In genomic region chr4:138320711-138321110, GRCm38 (mm10) we compare ENCODE assay signal across 20 mouse cellular contexts. TPM values are rescaled to one million over a fixed set of nuclear protein-coding genes. Genes with fewer than 3 reads are reported as not detected.
A peak's percentile ranks its signal among the peaks of the same experiment; 100 is the strongest.
DNase-seq lines count a peak whose midpoint lies in the region; ATAC-seq and TF ChIP-seq lines count a peak whose summit lies in the region.
"Had no signal": no experiment of that assay in that cellular context is flagged by ENCODE, and none has a peak within 500 bp of the region (broad histone marks: within the 10 kb centered on the region; RNA-seq: fewer than 3 reads in every experiment).

No protein-coding gene starts in this region.

- DNase-seq in embryonic facial prominence, embryonic 10.5 days (ENCODE audit: low spot score) = no peak
- no peak for DNase-seq in heart, adult 18-20 months
- DNase-seq in lung, adult 18-20 months = no peak
- peak; percentile 66 for DNase-seq in stomach, postnatal 0 days (ENCODE audit: low spot score)
- DNase-seq: adrenal gland, adult 8-10 months; adrenal gland, postnatal 36 days; B cell, adult 2 months; cerebellum, adult 2 months; cerebellum, postnatal 10 days; gastrocnemius, postnatal 14 days; heart, postnatal 14 days had no signal

- 74% methylated on average over 11 of the region's 11 CpGs for WGBS in embryonic facial prominence, embryonic 13.5 days
- 83% methylated on average over 11 of the region's 11 CpGs for WGBS in embryonic facial prominence, embryonic 10.5 days
- WGBS in heart, embryonic 12.5 days = 61% methylated on average over 11 of the region's 11 CpGs
- 42% methylated on average over 11 of the region's 11 CpGs for WGBS in lung, embryonic 16.5 days
- 61% methylated on average over 11 of the region's 11 CpGs for WGBS in stomach, postnatal 0 days

- no peak for TF ChIP-seq EP300 in stomach, postnatal 0 days (optimal IDR thresholded peaks at IDR 0.05)

- H3K9ac ChIP-seq in embryonic facial prominence, embryonic 13.5 days = 0 out of 2 replicates have a peak overlapping the region, but pooled peaks have one; percentile 40
- H3K9ac ChIP-seq in heart, embryonic 12.5 days = 0 out of 2 replicates have a peak overlapping the region, but pooled peaks have one; percentile 8
- H3K9ac ChIP-seq in lung, embryonic 16.5 days (ENCODE audit: low read length) = no peak overlapping the region
- H3K9ac ChIP-seq in stomach, postnatal 0 days (ENCODE audit: low read length) = no peak overlapping the region
- H3K9ac ChIP-seq: forebrain, embryonic 15.5 days; heart, embryonic 15.5 days; hindbrain, embryonic 14.5 days had no signal

- peaks cover 38% of the 10 kb centered on the region for H3K36me3 ChIP-seq in embryonic facial prominence, embryonic 13.5 days
- H3K36me3 ChIP-seq in embryonic facial prominence, embryonic 10.5 days (replicated peaks) = peaks cover 30% of the 10 kb centered on the region
- peaks cover 30% of the 10 kb centered on the region for H3K36me3 ChIP-seq in heart, embryonic 12.5 days
- peaks cover 6% of the 10 kb centered on the region; the same call in 1 of the 2 replicates for H3K36me3 ChIP-seq in lung, embryonic 16.5 days (ENCODE audit: control insufficient read depth, insufficient read depth, low read length)
- 0 out of 2 replicates have a peak, but pooled peaks cover 5% of the 10 kb centered on the region for H3K36me3 ChIP-seq in stomach, postnatal 0 days (ENCODE audit: control insufficient read depth, insufficient read depth, low read length)

- no peak for TF ChIP-seq CTCF in stomach, postnatal 0 days (IDR thresholded peaks at IDR 0.05; ENCODE audit: low read depth)

- H3K9me3 ChIP-seq in embryonic facial prominence, embryonic 13.5 days = no peaks in the 10 kb centered on the region
- 0 out of 2 replicates have a peak, but pooled peaks cover 3% of the 10 kb centered on the region for H3K9me3 ChIP-seq in embryonic facial prominence, embryonic 10.5 days
- H3K9me3 ChIP-seq in heart, embryonic 12.5 days (replicated peaks) = no peaks in the 10 kb centered on the region
- no peaks in the 10 kb centered on the region for H3K9me3 ChIP-seq in lung, embryonic 16.5 days (ENCODE audit: control insufficient read depth, low read length)
- no peaks in the 10 kb centered on the region for H3K9me3 ChIP-seq in stomach, postnatal 0 days (ENCODE audit: control insufficient read depth, low read length)
- H3K9me3 ChIP-seq: forebrain, embryonic 15.5 days; G1E; heart, embryonic 15.5 days had no signal

- no peak overlapping the region for H3K4me2 ChIP-seq in embryonic facial prominence, embryonic 13.5 days
- H3K4me2 ChIP-seq in heart, embryonic 12.5 days = no peak overlapping the region
- H3K4me2 ChIP-seq in lung, embryonic 16.5 days (ENCODE audit: low read depth, low read length) = no peak overlapping the region
- no peak overlapping the region for H3K4me2 ChIP-seq in stomach, postnatal 0 days (replicated peaks; ENCODE audit: low read depth)
- H3K4me2 ChIP-seq: forebrain, embryonic 15.5 days; heart, embryonic 15.5 days; hindbrain, embryonic 14.5 days had no signal

- no peak overlapping the region for H3K4me3 ChIP-seq in embryonic facial prominence, embryonic 13.5 days
- H3K4me3 ChIP-seq in embryonic facial prominence, embryonic 10.5 days = no peak overlapping the region
- no peak overlapping the region for H3K4me3 ChIP-seq in heart, embryonic 12.5 days
- no peak overlapping the region for H3K4me3 ChIP-seq in lung, embryonic 16.5 days (ENCODE audit: low read length)
- H3K4me3 ChIP-seq in stomach, postnatal 0 days (ENCODE audit: low read depth, low read length) = no peak overlapping the region
- H3K4me3 ChIP-seq: forebrain, embryonic 15.5 days; heart, embryonic 15.5 days had no signal

- ATAC-seq in embryonic facial prominence, embryonic 13.5 days (ENCODE audit: insufficient number of reproducible peaks, insufficient read depth, low FRiP score, low TSS enrichment, low read depth) = no peak
- no peak for ATAC-seq in heart, embryonic 12.5 days (ENCODE audit: insufficient number of reproducible peaks, low FRiP score)
- no peak for ATAC-seq in lung, embryonic 16.5 days (ENCODE audit: low read depth)
- ATAC-seq in stomach, postnatal 0 days (ENCODE audit: low FRiP score, low TSS enrichment) = no peak
- ATAC-seq: CD4-positive, CD25-positive, alpha-beta regulatory T cell, adult 4 months; forebrain, embryonic 15.5 days had no signal

- H3K27ac ChIP-seq in embryonic facial prominence, embryonic 13.5 days = no peak overlapping the region
- H3K27ac ChIP-seq in embryonic facial prominence, embryonic 10.5 days (replicated peaks) = no peak overlapping the region
- no peak overlapping the region for H3K27ac ChIP-seq in heart, embryonic 12.5 days (ENCODE audit: poor library complexity, severe bottlenecking)
- H3K27ac ChIP-seq in lung, embryonic 16.5 days (ENCODE audit: low read length) = 0 out of 2 replicates have a peak overlapping the region, but pooled peaks have one; percentile 34
- H3K27ac ChIP-seq in stomach, postnatal 0 days (replicated peaks) = no peak overlapping the region
- H3K27ac ChIP-seq: forebrain, embryonic 15.5 days; hindbrain, embryonic 14.5 days had no signal

- 0 out of 2 replicates have a peak, but pooled peaks cover 3% of the 10 kb centered on the region for H3K4me1 ChIP-seq in embryonic facial prominence, embryonic 13.5 days
- H3K4me1 ChIP-seq in embryonic facial prominence, embryonic 10.5 days = peaks cover 25% of the 10 kb centered on the region
- peaks cover 40% of the 10 kb centered on the region for H3K4me1 ChIP-seq in heart, embryonic 12.5 days (replicated peaks)
- H3K4me1 ChIP-seq in lung, embryonic 16.5 days (replicated peaks; ENCODE audit: control insufficient read depth, insufficient read depth, low read length) = peaks cover 8% of the 10 kb centered on the region; the same call in 1 of the 2 replicates
- no peaks in the 10 kb centered on the region for H3K4me1 ChIP-seq in stomach, postnatal 0 days (replicated peaks; ENCODE audit: control insufficient read depth, insufficient read depth)

- H3K27me3 ChIP-seq in embryonic facial prominence, embryonic 13.5 days = no peaks in the 10 kb centered on the region
- H3K27me3 ChIP-seq in embryonic facial prominence, embryonic 10.5 days (replicated peaks; ENCODE audit: low read depth, poor library complexity, severe bottlenecking) = no peaks in the 10 kb centered on the region
- H3K27me3 ChIP-seq in heart, embryonic 12.5 days (replicated peaks) = no peaks in the 10 kb centered on the region
- H3K27me3 ChIP-seq in lung, embryonic 16.5 days (ENCODE audit: control insufficient read depth, insufficient read depth, low read depth, low read length) = no peaks in the 10 kb centered on the region
- H3K27me3 ChIP-seq in stomach, postnatal 0 days (ENCODE audit: control insufficient read depth, insufficient read depth, low read length) = no peaks in the 10 kb centered on the region
- H3K27me3 ChIP-seq: forebrain, embryonic 15.5 days; heart, embryonic 15.5 days had no signal

RNA-seq across cellular contexts. Expression of gene Pink1, which starts 5.4 kb away (rescaled TPM):
- polyA plus RNA-seq in embryonic facial prominence, embryonic 13.5 days (2015; fragmentation: Nextera tagmentation; extraction: Ambion mirVana) = 54.7 and 57.5 TPM in 2 replicates
- polyA plus RNA-seq in embryonic facial prominence, embryonic 10.5 days (2016; fragmentation: Nextera tagmentation; extraction: Ambion mirVana) = 29.0 and 30.6 TPM in 2 replicates
- 72.6 and 78.6 TPM in 2 replicates for polyA plus RNA-seq in heart, embryonic 12.5 days (2016; fragmentation: Nextera tagmentation; extraction: Ambion mirVana)
- 100 to 1,000 TPM; 720 to 812 TPM for total RNA-seq in heart, adult 18-20 months (2021)
- polyA plus RNA-seq in lung, embryonic 16.5 days (2015; fragmentation: Nextera tagmentation; extraction: Ambion mirVana) = 44.1 and 49.4 TPM in 2 replicates
- 62.1 and 77.1 TPM in 2 replicates for polyA plus RNA-seq in stomach, postnatal 0 days (2015; fragmentation: Nextera tagmentation; extraction: Ambion mirVana)

RNA-seq across cellular contexts. Expression of gene Ddost, which starts 16.2 kb away (rescaled TPM):
- polyA plus RNA-seq in embryonic facial prominence, embryonic 13.5 days (2015; fragmentation: Nextera tagmentation; extraction: Ambion mirVana) = 317 and 321 TPM in 2 replicates
- 273 and 284 TPM in 2 replicates for polyA plus RNA-seq in embryonic facial prominence, embryonic 10.5 days (2016; fragmentation: Nextera tagmentation; extraction: Ambion mirVana)
- polyA plus RNA-seq in heart, embryonic 12.5 days (2016; fragmentation: Nextera tagmentation; extraction: Ambion mirVana) = 316 and 318 TPM in 2 replicates
- total RNA-seq in heart, adult 18-20 months (2021) = 10 to 100 TPM; 58.2 to 61.6 TPM
- polyA plus RNA-seq in lung, embryonic 16.5 days (2015; fragmentation: Nextera tagmentation; extraction: Ambion mirVana) = 402 TPM in 2 replicates
- polyA plus RNA-seq in stomach, postnatal 0 days (2015; fragmentation: Nextera tagmentation; extraction: Ambion mirVana) = 253 and 258 TPM in 2 replicates

RNA-seq across cellular contexts. Expression of gene Cda, which starts 47.1 kb away (rescaled TPM):
- 4.1 and 6.5 TPM in 2 replicates for polyA plus RNA-seq in embryonic facial prominence, embryonic 13.5 days (2015; fragmentation: Nextera tagmentation; extraction: Ambion mirVana)
- 3.3 and 4.8 TPM in 2 replicates for polyA plus RNA-seq in embryonic facial prominence, embryonic 10.5 days (2016; fragmentation: Nextera tagmentation; extraction: Ambion mirVana)
- polyA plus RNA-seq in heart, embryonic 12.5 days (2016; fragmentation: Nextera tagmentation; extraction: Ambion mirVana) = 9.3 and 10.9 TPM in 2 replicates
- 1 to 10 TPM; 1.6 to 2.3 TPM for total RNA-seq in heart, adult 18-20 months (2021)
- 19.8 and 22.8 TPM in 2 replicates for polyA plus RNA-seq in lung, embryonic 16.5 days (2015; fragmentation: Nextera tagmentation; extraction: Ambion mirVana)
- 12.5 and 15.2 TPM in 2 replicates for polyA plus RNA-seq in stomach, postnatal 0 days (2015; fragmentation: Nextera tagmentation; extraction: Ambion mirVana)
- total RNA-seq: G1E; hematopoietic stem cell, adult 5-6 weeks had no signal
- polyA plus RNA-seq: CD4-positive, CD25-positive, alpha-beta regulatory T cell, adult 4 months; G1E had no signal

Comparison
In these comparisons a context has a peak if more than half of its experiments do, and no peak if none do; other contexts are left out.
1. H3K9ac ChIP-seq: peak in embryonic facial prominence, embryonic 13.5 days (single experiment) and heart, embryonic 12.5 days (single experiment); none in lung, embryonic 16.5 days (single experiment) and stomach, postnatal 0 days (single experiment).